Mouse (Mus musculus) ES-E14 (cell line): ENCODE measurements around the gene Tex261.

Source experiments
- CHD2 ChIP-seq: IDR thresholded peaks from 2 replicates; pipeline ENCODE4 v1.6.1; 2014; ENCODE audit warnings: mild to moderate bottlenecking, low read depth, low read length, inconsistent platforms
- HCFC1 ChIP-seq: IDR thresholded peaks from 2 replicates; pipeline ENCODE4 v1.6.1; 2012; ENCODE audit warnings: low read length, inconsistent platforms, borderline replicate concordance; ENCODE audit not compliant: insufficient read depth
- MAFK ChIP-seq: IDR thresholded peaks from 2 replicates; pipeline ENCODE4 v1.6.1; 2014; ENCODE audit warnings: mild to moderate bottlenecking, low read depth, low read length, inconsistent platforms; ENCODE audit not compliant: insufficient read depth
- ZC3H11A ChIP-seq: IDR thresholded peaks from 2 replicates; pipeline ENCODE4 v1.6.1; 2012; ENCODE audit warnings: low read depth, mild to moderate bottlenecking, inconsistent platforms, low read length, borderline replicate concordance
- ZNF384 ChIP-seq: IDR thresholded peaks from 2 replicates; pipeline ENCODE4 v1.6.1; 2012; ENCODE audit warnings: low read depth, low read length, inconsistent platforms

DNA sequence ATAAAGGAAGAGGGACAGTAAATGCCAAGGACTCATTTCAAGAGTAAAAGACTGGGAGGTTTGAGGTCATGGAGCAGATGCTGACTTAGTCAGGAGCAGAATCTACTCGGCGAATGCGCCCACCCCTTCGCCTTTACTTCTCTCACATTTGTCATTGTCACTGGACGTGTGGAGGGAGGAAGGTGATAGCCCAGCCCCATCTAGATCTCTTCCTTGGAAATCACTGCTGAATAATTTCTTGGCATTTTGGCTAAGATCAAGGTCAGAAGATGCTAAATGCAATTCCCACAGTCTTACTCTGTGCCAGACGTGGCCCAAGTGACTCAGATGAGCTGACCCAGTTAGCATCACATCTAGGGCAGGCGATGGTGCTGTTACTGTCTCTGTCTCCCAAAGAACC lies 2.7 kb upstream of the Tex261 start:
- no peak for TF ChIP-seq MAFK
- no peak for TF ChIP-seq CHD2
- no peak for TF ChIP-seq ZC3H11A
- TF ChIP-seq ZNF384 = no peak
- TF ChIP-seq HCFC1 = no peak
